Mouse (Mus musculus): ENCODE results near the gene G430095P16Rik. TPM values are rescaled to one million over a fixed set of nuclear protein-coding genes. Genes with fewer than 3 reads are reported as not detected.

The G430095P16Rik gene
- polyA plus RNA-seq, 1 experiment from 2014 or later = 1.5 TPM

- WGBS = 35% methylated on average over 13 of the region's 13 CpGs
- no peak overlapping the region for H3K4me3 ChIP-seq (ENCODE audit: low read depth, low read length)
- H3K9me3 ChIP-seq (replicated peaks; ENCODE audit: control insufficient read depth, low read length) = no peaks in the 10 kb centered on the region
- peak overlapping the region; percentile 87 for H3K27ac ChIP-seq (ENCODE audit: low read depth, low read length)
- no peaks in the 10 kb centered on the region for H3K27me3 ChIP-seq (replicated peaks; ENCODE audit: control insufficient read depth, insufficient read depth, low read length)
- no peak overlapping the region for H3K4me2 ChIP-seq (ENCODE audit: low read length)
- H3K9ac ChIP-seq (ENCODE audit: low read length) = peak overlapping the region; percentile 47; the same call in 1 of the 2 replicates
- no peaks in the 10 kb centered on the region; the same call in 1 of the 2 replicates for H3K36me3 ChIP-seq (ENCODE audit: control insufficient read depth, insufficient read depth, low read length)
- peaks cover 78% of the 10 kb centered on the region for H3K4me1 ChIP-seq (ENCODE audit: control insufficient read depth, insufficient read depth, low read length)
- ATAC-seq (no peak), DNase-seq (ENCODE audit: low spot score) (no peak)
These were observed 18.4 kb downstream of the G430095P16Rik start for GRCm38 (mm10) chr8:84740895-84741843.

- Histone ChIP-seq H3K27ac (ENCODE audit: low read depth, low read length) (peak overlapping the region; percentile 87), H3K4me1 (ENCODE audit: control insufficient read depth, insufficient read depth, low read length) (peaks cover 85% of the 10 kb centered on the region), H3K9ac (ENCODE audit: low read length) (peak overlapping the region; percentile 47; the same call in 1 of the 2 replicates), H3K27me3 (replicated peaks; ENCODE audit: control insufficient read depth, insufficient read depth, low read length) (no peaks in the 10 kb centered on the region), H3K36me3 (ENCODE audit: control insufficient read depth, insufficient read depth, low read length) (no peaks in the 10 kb centered on the region), H3K4me2 (ENCODE audit: low read length) (peak overlapping the region; percentile 38), H3K9me3 (replicated peaks; ENCODE audit: control insufficient read depth, low read length) (no peaks in the 10 kb centered on the region), H3K4me3 (ENCODE audit: low read depth, low read length) (no peak overlapping the region)
- peak; percentile 78 for DNase-seq (ENCODE audit: low spot score)
- ATAC-seq = peak; percentile 53
- WGBS = 3% methylated on average over 32 of the region's 32 CpGs
These were observed 19.6 kb downstream of the G430095P16Rik start for GRCm38 (mm10) chr8:84742171-84743053.

GRCm38 (mm10) chr8:84743054-84743415 lies 20.2 kb downstream of the G430095P16Rik start:
- H3K9me3 ChIP-seq (replicated peaks; ENCODE audit: control insufficient read depth, low read length) = no peaks in the 10 kb centered on the region
- H3K4me3 ChIP-seq (ENCODE audit: low read depth, low read length) = no peak overlapping the region
- ATAC-seq = no peak
- no peak for DNase-seq (ENCODE audit: low spot score)
- H3K9ac ChIP-seq (ENCODE audit: low read length) = peak overlapping the region; percentile 49; the same call in 1 of the 2 replicates
- H3K27ac ChIP-seq (ENCODE audit: low read depth, low read length) = peak overlapping the region; percentile 87
- H3K36me3 ChIP-seq (ENCODE audit: control insufficient read depth, insufficient read depth, low read length) = no peaks in the 10 kb centered on the region
- H3K4me2 ChIP-seq (ENCODE audit: low read length) = peak overlapping the region; percentile 38
- peaks cover 79% of the 10 kb centered on the region for H3K4me1 ChIP-seq (ENCODE audit: control insufficient read depth, insufficient read depth, low read length)
- 9% methylated on average over 10 of the region's 10 CpGs for WGBS
- H3K27me3 ChIP-seq (replicated peaks; ENCODE audit: control insufficient read depth, insufficient read depth, low read length) = no peaks in the 10 kb centered on the region

- 4% methylated on average over 15 of the region's 17 CpGs for WGBS
- DNase-seq (ENCODE audit: low spot score) (peak; percentile 89), ATAC-seq (peak; percentile 67)
- peaks cover 72% of the 10 kb centered on the region for H3K4me1 ChIP-seq (ENCODE audit: control insufficient read depth, insufficient read depth, low read length)
- H3K9me3 ChIP-seq (replicated peaks; ENCODE audit: control insufficient read depth, low read length) = no peaks in the 10 kb centered on the region
- H3K4me3 ChIP-seq (ENCODE audit: low read depth, low read length) = no peak overlapping the region
- peak overlapping the region; percentile 28 for H3K4me2 ChIP-seq (ENCODE audit: low read length)
- peaks cover 4% of the 10 kb centered on the region; the same call in 1 of the 2 replicates for H3K36me3 ChIP-seq (ENCODE audit: control insufficient read depth, insufficient read depth, low read length)
- peak overlapping the region; percentile 49 for H3K9ac ChIP-seq (ENCODE audit: low read length)
- H3K27me3 ChIP-seq (replicated peaks; ENCODE audit: control insufficient read depth, insufficient read depth, low read length) = no peaks in the 10 kb centered on the region
- H3K27ac ChIP-seq (ENCODE audit: low read depth, low read length) = peak overlapping the region; percentile 87
These were observed 21.0 kb downstream of the G430095P16Rik start for GRCm38 (mm10) chr8:84743517-84744420.

GRCm38 (mm10) chr8:84745032-84745925 lies 22.5 kb downstream of the G430095P16Rik start:
- H3K27ac ChIP-seq (ENCODE audit: low read depth, low read length) = peak overlapping the region; percentile 87
- DNase-seq (ENCODE audit: low spot score) (no peak), ATAC-seq (no peak)
- H3K9me3 ChIP-seq (replicated peaks; ENCODE audit: control insufficient read depth, low read length) = no peaks in the 10 kb centered on the region
- peak overlapping the region; percentile 4; the same call in 1 of the 2 replicates for H3K4me2 ChIP-seq (ENCODE audit: low read length)
- peaks cover 65% of the 10 kb centered on the region for H3K4me1 ChIP-seq (ENCODE audit: control insufficient read depth, insufficient read depth, low read length)
- H3K9ac ChIP-seq (ENCODE audit: low read length) = peak overlapping the region; percentile 49
- peaks cover 7% of the 10 kb centered on the region; the same call in 1 of the 2 replicates for H3K36me3 ChIP-seq (ENCODE audit: control insufficient read depth, insufficient read depth, low read length)
- WGBS = 7% methylated on average over 16 of the region's 17 CpGs
- H3K4me3 ChIP-seq (ENCODE audit: low read depth, low read length) = no peak overlapping the region
- H3K27me3 ChIP-seq (replicated peaks; ENCODE audit: control insufficient read depth, insufficient read depth, low read length) = no peaks in the 10 kb centered on the region; the same call in 1 of the 2 replicates

- H3K4me3 ChIP-seq (ENCODE audit: low read depth, low read length) = no peak overlapping the region
- H3K27ac ChIP-seq (ENCODE audit: low read depth, low read length) = peak overlapping the region; percentile 80
- H3K4me1 ChIP-seq (ENCODE audit: control insufficient read depth, insufficient read depth, low read length) = peaks cover 32% of the 10 kb centered on the region
- DNase-seq (ENCODE audit: low spot score) (no peak), ATAC-seq (no peak; the same call in 1 of the 2 replicates)
- peak overlapping the region; percentile 37 for H3K4me2 ChIP-seq (ENCODE audit: low read length)
- peak overlapping the region; percentile 54 for H3K9ac ChIP-seq (ENCODE audit: low read length)
- whole genome bisulfite sequencing = 46% methylated on average over 16 of the region's 16 CpGs
- H3K9me3 ChIP-seq (replicated peaks; ENCODE audit: control insufficient read depth, low read length) = no peaks in the 10 kb centered on the region
- no peaks in the 10 kb centered on the region; the same call in 1 of the 2 replicates for H3K27me3 ChIP-seq (replicated peaks; ENCODE audit: control insufficient read depth, insufficient read depth, low read length)
- peaks cover 25% of the 10 kb centered on the region; the same call in 1 of the 2 replicates for H3K36me3 ChIP-seq (ENCODE audit: control insufficient read depth, insufficient read depth, low read length)
These were observed 26.7 kb downstream of the G430095P16Rik start for GRCm38 (mm10) chr8:84749519-84749918.

- H3K9me3 ChIP-seq (replicated peaks; ENCODE audit: control insufficient read depth, low read length) = no peaks in the 10 kb centered on the region
- no peaks in the 10 kb centered on the region; the same call in 1 of the 2 replicates for H3K27me3 ChIP-seq (replicated peaks; ENCODE audit: control insufficient read depth, insufficient read depth, low read length)
- H3K9ac ChIP-seq (ENCODE audit: low read length) = no peak overlapping the region; the same call in 1 of the 2 replicates
- no peak overlapping the region for H3K4me3 ChIP-seq (ENCODE audit: low read depth, low read length)
- peak overlapping the region; percentile 23; the same call in 1 of the 2 replicates for H3K27ac ChIP-seq (ENCODE audit: low read depth, low read length)
- no peak overlapping the region for H3K4me2 ChIP-seq (ENCODE audit: low read length)
- 78% methylated on average over 6 of the region's 6 CpGs for WGBS
- H3K36me3 ChIP-seq (ENCODE audit: control insufficient read depth, insufficient read depth, low read length) = peaks cover 36% of the 10 kb centered on the region
- DNase-seq (ENCODE audit: low spot score) = no peak
- ATAC-seq = no peak
- H3K4me1 ChIP-seq (ENCODE audit: control insufficient read depth, insufficient read depth, low read length) = peaks cover 9% of the 10 kb centered on the region; the same call in 1 of the 2 replicates
These were observed 30.2 kb downstream of the G430095P16Rik start for GRCm38 (mm10) chr8:84752734-84753582.

Measured in forebrain, embryonic 14.5 days (tissue).